Mouse (Mus musculus): Measurements from ENCODE around the gene Gm49388. TPM values are rescaled to one million over a fixed set of nuclear protein-coding genes. Genes with fewer than 3 reads are reported as not detected.

Gene Gm49388
- polyA plus RNA-seq (2014; fragmentation: Nextera tagmentation; extraction: Ambion mirVana) = 0.64 TPM in 1 of 2 replicates, not detected in the other

GRCm38 (mm10) chr7:127785308-127785707 is at the start of gene Gm49388:
Gm49388 (plus strand) TSS chr7:127785608.
- Histone ChIP-seq H3K4me1 (ENCODE audit: control insufficient read depth, insufficient read depth, low read length) (no peaks in the 10 kb centered on the region), H3K36me3 (ENCODE audit: control insufficient read depth, insufficient read depth, low read length) (peaks cover 83% of the 10 kb centered on the region), H3K9ac (replicated peaks; ENCODE audit: low read depth, low read length) (no peak within 1 kb of the TSS), H3K9me3 (ENCODE audit: control insufficient read depth, low read length) (no peaks in the 10 kb centered on the region), H3K4me2 (ENCODE audit: low read depth, low read length) (no peak within 1 kb of the TSS), H3K27ac (ENCODE audit: low read depth, low read length) (no peak within 1 kb of the TSS), H3K4me3 (ENCODE audit: low read depth, low read length) (no peak within 1 kb of the TSS), H3K27me3 (ENCODE audit: control insufficient read depth, insufficient read depth, low read length) (no peaks in the 10 kb centered on the region)
- no peak for ATAC-seq (ENCODE audit: low read depth)
- WGBS = 98% methylated on average over 7 of the region's 7 CpGs

- peak within 1 kb of the TSS; percentile 71 for H3K4me2 ChIP-seq (ENCODE audit: low read depth, low read length)
- 2% methylated on average over 26 of the region's 26 CpGs for WGBS
- no peak for ATAC-seq (ENCODE audit: low read depth)
- H3K4me3 ChIP-seq (ENCODE audit: low read depth, low read length) = peak within 1 kb of the TSS; percentile 70
- no peaks in the 10 kb centered on the region for H3K27me3 ChIP-seq (ENCODE audit: control insufficient read depth, insufficient read depth, low read length)
- H3K36me3 ChIP-seq (ENCODE audit: control insufficient read depth, insufficient read depth, low read length) = peaks cover 7% of the 10 kb centered on the region; the same call in 1 of the 2 replicates
- H3K27ac ChIP-seq (ENCODE audit: low read depth, low read length) = peak within 1 kb of the TSS; percentile 89
- H3K4me1 ChIP-seq (ENCODE audit: control insufficient read depth, insufficient read depth, low read length) = peaks cover 10% of the 10 kb centered on the region
- H3K9ac ChIP-seq (replicated peaks; ENCODE audit: low read depth, low read length) = peak within 1 kb of the TSS; percentile 86; the same call in 1 of the 2 replicates
- H3K9me3 ChIP-seq (ENCODE audit: control insufficient read depth, low read length) = no peaks in the 10 kb centered on the region
These were observed 40.9 kb upstream of the Gm49388 start, which contains the start of gene Fbxl19 for GRCm38 (mm10) chr7:127744366-127745045. Fbxl19 (plus strand) TSS chr7:127744543.

GRCm38 (mm10) chr7:127745251-127745651 is 40.2 kb upstream of the Gm49388 start:
- H3K27me3 ChIP-seq (ENCODE audit: control insufficient read depth, insufficient read depth, low read length) = no peaks in the 10 kb centered on the region
- peak overlapping the region; percentile 89 for H3K27ac ChIP-seq (ENCODE audit: low read depth, low read length)
- peak overlapping the region; percentile 86; the same call in 1 of the 2 replicates for H3K9ac ChIP-seq (replicated peaks; ENCODE audit: low read depth, low read length)
- H3K4me3 ChIP-seq (ENCODE audit: low read depth, low read length) = peak overlapping the region; percentile 70
- WGBS = under 1% methylated on average over 19 of the region's 19 CpGs
- no peaks in the 10 kb centered on the region for H3K9me3 ChIP-seq (ENCODE audit: control insufficient read depth, low read length)
- peak overlapping the region; percentile 71; the same call in 1 of the 2 replicates for H3K4me2 ChIP-seq (ENCODE audit: low read depth, low read length)
- peak; percentile 89 for ATAC-seq (ENCODE audit: low read depth)
- peaks cover 14% of the 10 kb centered on the region for H3K36me3 ChIP-seq (ENCODE audit: control insufficient read depth, insufficient read depth, low read length)
- peaks cover 10% of the 10 kb centered on the region for H3K4me1 ChIP-seq (ENCODE audit: control insufficient read depth, insufficient read depth, low read length)

- H3K9ac ChIP-seq (replicated peaks; ENCODE audit: low read depth, low read length) = peak overlapping the region; percentile 86
- under 1% methylated on average over 39 of the region's 39 CpGs for WGBS
- H3K4me1 ChIP-seq (ENCODE audit: control insufficient read depth, insufficient read depth, low read length) = peaks cover 10% of the 10 kb centered on the region
- peak overlapping the region; percentile 70 for H3K4me3 ChIP-seq (ENCODE audit: low read depth, low read length)
- peak overlapping the region; percentile 89 for H3K4me2 ChIP-seq (ENCODE audit: low read depth, low read length)
- no peaks in the 10 kb centered on the region for H3K9me3 ChIP-seq (ENCODE audit: control insufficient read depth, low read length)
- H3K36me3 ChIP-seq (ENCODE audit: control insufficient read depth, insufficient read depth, low read length) = peaks cover 20% of the 10 kb centered on the region
- ATAC-seq (ENCODE audit: low read depth) = peak; percentile 91
- peak overlapping the region; percentile 89 for H3K27ac ChIP-seq (ENCODE audit: low read depth, low read length)
- no peaks in the 10 kb centered on the region for H3K27me3 ChIP-seq (ENCODE audit: control insufficient read depth, insufficient read depth, low read length)
These were observed 39.5 kb upstream of the Gm49388 start for GRCm38 (mm10) chr7:127745652-127746493.

- Histone ChIP-seq H3K4me1 (ENCODE audit: control insufficient read depth, insufficient read depth, low read length) (peaks cover 10% of the 10 kb centered on the region), H3K4me2 (ENCODE audit: low read depth, low read length) (peak overlapping the region; percentile 89), H3K9ac (replicated peaks; ENCODE audit: low read depth, low read length) (peak overlapping the region; percentile 86), H3K9me3 (ENCODE audit: control insufficient read depth, low read length) (no peaks in the 10 kb centered on the region), H3K36me3 (ENCODE audit: control insufficient read depth, insufficient read depth, low read length) (peaks cover 29% of the 10 kb centered on the region), H3K27ac (ENCODE audit: low read depth, low read length) (peak overlapping the region; percentile 78), H3K27me3 (ENCODE audit: control insufficient read depth, insufficient read depth, low read length) (no peaks in the 10 kb centered on the region), H3K4me3 (ENCODE audit: low read depth, low read length) (peak overlapping the region; percentile 70)
- no peak for ATAC-seq (ENCODE audit: low read depth)
- WGBS = under 1% methylated on average over 37 of the region's 62 CpGs
These were observed 38.6 kb upstream of the Gm49388 start for GRCm38 (mm10) chr7:127746494-127747491.

GRCm38 (mm10) chr7:127747559-127748234 is 37.7 kb upstream of the Gm49388 start:
- no peaks in the 10 kb centered on the region for H3K27me3 ChIP-seq (ENCODE audit: control insufficient read depth, insufficient read depth, low read length)
- H3K4me3 ChIP-seq (ENCODE audit: low read depth, low read length) = peak overlapping the region; percentile 70
- no peak for ATAC-seq (ENCODE audit: low read depth)
- peaks cover 10% of the 10 kb centered on the region for H3K4me1 ChIP-seq (ENCODE audit: control insufficient read depth, insufficient read depth, low read length)
- H3K9me3 ChIP-seq (ENCODE audit: control insufficient read depth, low read length) = no peaks in the 10 kb centered on the region
- 43% methylated on average over 6 of the region's 6 CpGs for WGBS
- H3K27ac ChIP-seq (ENCODE audit: low read depth, low read length) = peak overlapping the region; percentile 78
- H3K9ac ChIP-seq (replicated peaks; ENCODE audit: low read depth, low read length) = peak overlapping the region; percentile 86; the same call in 1 of the 2 replicates
- peaks cover 38% of the 10 kb centered on the region for H3K36me3 ChIP-seq (ENCODE audit: control insufficient read depth, insufficient read depth, low read length)
- peak overlapping the region; percentile 89 for H3K4me2 ChIP-seq (ENCODE audit: low read depth, low read length)

- WGBS = 91% methylated on average over 28 of the region's 28 CpGs
- H3K4me2 ChIP-seq (ENCODE audit: low read depth, low read length) = peak overlapping the region; percentile 89; the same call in 1 of the 2 replicates
These were observed 37.2 kb upstream of the Gm49388 start for GRCm38 (mm10) chr7:127748235-127748560.

More at GRCm38 (mm10) chr7:127748235-127748560, 37.2 kb upstream of the Gm49388 start:
- Histone ChIP-seq H3K9ac (replicated peaks; ENCODE audit: low read depth, low read length) (no peak overlapping the region), H3K4me1 (ENCODE audit: control insufficient read depth, insufficient read depth, low read length) (peaks cover 12% of the 10 kb centered on the region), H3K4me3 (ENCODE audit: low read depth, low read length) (peak overlapping the region; percentile 70), H3K36me3 (ENCODE audit: control insufficient read depth, insufficient read depth, low read length) (peaks cover 43% of the 10 kb centered on the region), H3K27me3 (ENCODE audit: control insufficient read depth, insufficient read depth, low read length) (no peaks in the 10 kb centered on the region), H3K9me3 (ENCODE audit: control insufficient read depth, low read length) (no peaks in the 10 kb centered on the region), H3K27ac (ENCODE audit: low read depth, low read length) (no peak overlapping the region)
- no peak for ATAC-seq (ENCODE audit: low read depth)
